Mouse (Mus musculus): ENCODE measurements around the gene Mok.

DNA sequence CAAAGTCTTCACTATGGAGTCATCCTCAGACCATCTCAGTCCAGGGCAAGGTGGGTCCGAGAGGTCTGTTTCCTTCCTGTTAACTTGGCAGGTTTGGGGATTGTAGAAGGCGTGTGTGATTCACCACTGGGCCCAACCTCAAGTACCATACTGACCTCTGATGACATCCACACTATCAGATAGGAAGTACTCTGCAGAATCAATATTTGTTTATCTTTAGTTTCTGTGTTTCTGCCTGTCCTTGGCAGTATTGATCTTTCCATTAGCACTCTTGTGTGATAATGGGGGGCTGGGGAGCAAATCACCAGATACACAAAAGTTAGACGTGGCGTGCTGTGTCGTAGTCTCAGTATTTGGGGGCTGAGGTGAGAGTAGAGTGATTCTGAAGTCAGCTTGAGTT is 30.5 kb upstream of the Mok start:
- TF ChIP-seq GATA1 (IDR thresholded peaks at IDR 0.05; ENCODE audit: borderline replicate concordance, low read length): no peak
- no peak for TF ChIP-seq FLI1 (IDR thresholded peaks at IDR 0.05; ENCODE audit: low read length)

All from megakaryocyte, embryonic 14.5 days (primary cell).